Mouse (Mus musculus): ENCODE measurements at regions not wholly inside any gene's neighbourhood (a gene's known extent, or its start where the extent isn't known, plus 50 kb on each side); places are given as distances from the start of the nearest gene placed in this dataset.
A peak's percentile ranks its signal among the peaks of the same experiment; 100 is the strongest.

DNA sequence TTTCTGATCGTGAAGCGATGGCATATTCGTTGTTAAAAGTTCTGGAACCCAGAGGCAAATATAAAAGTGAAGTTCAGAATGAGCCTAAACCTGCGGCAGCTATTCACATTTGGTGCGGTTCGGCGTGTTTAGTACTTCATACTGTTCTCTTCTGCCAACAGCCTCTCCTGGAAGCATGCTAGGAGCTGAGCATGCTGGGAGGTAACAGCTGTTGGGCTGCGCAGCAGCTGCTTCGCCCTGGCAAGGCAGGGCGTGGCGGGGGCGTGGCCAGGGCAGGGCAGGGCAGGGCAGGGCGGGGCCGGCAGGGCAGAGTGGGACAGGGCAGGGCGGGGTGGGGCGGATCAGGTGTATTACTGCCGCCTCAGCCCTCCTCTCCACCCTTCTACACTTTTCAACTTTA, 107.2 kb upstream of the Mdm1 start:
- ATAC-seq (ENCODE audit: low FRiP score, low read depth) (no peak), DNase-seq (ENCODE audit: low spot score) (no peak)
- Histone ChIP-seq H3K27ac (replicated peaks; ENCODE audit: low read depth, low read length) (no peak overlapping the region), H3K36me3 (ENCODE audit: control insufficient read depth, insufficient read depth, low read length) (no peaks in the 10 kb centered on the region), H3K4me3 (replicated peaks; ENCODE audit: low read length) (no peak overlapping the region), H3K4me2 (replicated peaks; ENCODE audit: low read depth, low read length, severe bottlenecking) (no peak overlapping the region), H3K9ac (ENCODE audit: low read depth, low read length, severe bottlenecking) (no peak overlapping the region), H3K4me1 (ENCODE audit: control insufficient read depth, insufficient read depth, low read length) (no peaks in the 10 kb centered on the region), H3K27me3 (ENCODE audit: control insufficient read depth, insufficient read depth, low read length) (no peaks in the 10 kb centered on the region), H3K9me3 (ENCODE audit: control insufficient read depth, low read length) (no peaks in the 10 kb centered on the region)
- 72% methylated on average over 16 of the region's 17 CpGs for WGBS
- TF ChIP-seq POLR2A (IDR thresholded peaks at IDR 0.05; ENCODE audit: borderline replicate concordance, extremely low read depth, insufficient read depth, insufficient read length), result no peak

DNA sequence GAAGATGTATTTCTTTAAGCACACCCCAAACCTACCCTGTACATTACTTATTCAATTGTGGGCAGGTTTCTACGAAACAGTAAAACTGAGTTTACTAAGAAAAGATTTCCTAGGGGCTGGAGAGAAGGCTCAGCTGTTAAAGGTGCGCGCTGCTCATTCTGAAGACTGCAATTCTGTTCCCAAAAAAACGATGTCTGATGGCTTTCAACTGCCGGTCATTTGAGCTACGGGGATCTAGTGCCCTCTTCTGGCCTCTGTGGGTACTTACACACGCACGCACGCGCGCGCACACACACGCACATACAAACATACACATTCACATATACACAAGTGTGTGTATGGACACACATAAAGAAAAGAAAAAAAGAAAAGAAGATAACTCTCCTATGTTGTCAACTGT, 106.6 kb upstream of the Mdm1 start:
- no peak overlapping the region for H3K9ac ChIP-seq (ENCODE audit: low read depth, low read length, severe bottlenecking)
- no peak overlapping the region for H3K27ac ChIP-seq (replicated peaks; ENCODE audit: low read depth, low read length)
- H3K4me3 ChIP-seq (replicated peaks; ENCODE audit: low read length), result no peak overlapping the region
- TF ChIP-seq POLR2A (IDR thresholded peaks at IDR 0.05; ENCODE audit: borderline replicate concordance, extremely low read depth, insufficient read depth, insufficient read length), result no peak
- H3K4me1 ChIP-seq (ENCODE audit: control insufficient read depth, insufficient read depth, low read length), result no peaks in the 10 kb centered on the region
- DNase-seq (ENCODE audit: low spot score) (no peak), ATAC-seq (ENCODE audit: low FRiP score, low read depth) (no peak)
- no peaks in the 10 kb centered on the region for H3K9me3 ChIP-seq (ENCODE audit: control insufficient read depth, low read length)
- H3K36me3 ChIP-seq (ENCODE audit: control insufficient read depth, insufficient read depth, low read length), result no peaks in the 10 kb centered on the region
- no peak overlapping the region for H3K4me2 ChIP-seq (replicated peaks; ENCODE audit: low read depth, low read length, severe bottlenecking)
- WGBS, result 87% methylated on average over 13 of the region's 13 CpGs
- H3K27me3 ChIP-seq (ENCODE audit: control insufficient read depth, insufficient read depth, low read length), result no peaks in the 10 kb centered on the region

DNA sequence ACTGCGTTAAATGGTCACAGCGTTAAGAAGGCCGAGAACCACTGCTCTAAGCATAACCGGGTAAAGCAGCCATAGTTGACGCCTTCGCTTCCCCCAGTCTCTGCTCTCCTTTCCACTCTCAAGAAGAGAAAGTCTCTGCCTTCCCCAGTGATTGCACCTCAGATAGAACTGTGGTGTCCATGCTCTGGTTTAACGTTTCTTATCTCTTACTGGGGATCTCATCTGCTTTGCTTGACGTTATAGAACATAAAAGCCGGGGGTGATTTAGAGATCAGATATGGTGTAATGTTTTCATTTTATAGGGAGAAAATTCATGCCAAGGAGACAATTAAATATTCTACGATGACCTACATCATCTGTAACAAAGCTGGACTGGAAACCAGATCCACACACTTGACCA, 103.1 kb upstream of the Mdm1 start:
- Histone ChIP-seq H3K27me3 (ENCODE audit: control insufficient read depth, insufficient read depth, low read length) (no peaks in the 10 kb centered on the region), H3K9ac (ENCODE audit: low read depth, low read length, severe bottlenecking) (no peak overlapping the region), H3K4me3 (replicated peaks; ENCODE audit: low read length) (no peak overlapping the region), H3K27ac (replicated peaks; ENCODE audit: low read depth, low read length) (no peak overlapping the region), H3K4me1 (ENCODE audit: control insufficient read depth, insufficient read depth, low read length) (no peaks in the 10 kb centered on the region), H3K9me3 (ENCODE audit: control insufficient read depth, low read length) (no peaks in the 10 kb centered on the region), H3K4me2 (replicated peaks; ENCODE audit: low read depth, low read length, severe bottlenecking) (no peak overlapping the region), H3K36me3 (ENCODE audit: control insufficient read depth, insufficient read depth, low read length) (no peaks in the 10 kb centered on the region)
- DNase-seq (ENCODE audit: low spot score), result no peak
- ATAC-seq (ENCODE audit: low FRiP score, low read depth), result no peak
- TF ChIP-seq POLR2A (IDR thresholded peaks at IDR 0.05; ENCODE audit: borderline replicate concordance, extremely low read depth, insufficient read depth, insufficient read length), result no peak
- 92% methylated on average over 10 of the region's 10 CpGs for WGBS

DNA sequence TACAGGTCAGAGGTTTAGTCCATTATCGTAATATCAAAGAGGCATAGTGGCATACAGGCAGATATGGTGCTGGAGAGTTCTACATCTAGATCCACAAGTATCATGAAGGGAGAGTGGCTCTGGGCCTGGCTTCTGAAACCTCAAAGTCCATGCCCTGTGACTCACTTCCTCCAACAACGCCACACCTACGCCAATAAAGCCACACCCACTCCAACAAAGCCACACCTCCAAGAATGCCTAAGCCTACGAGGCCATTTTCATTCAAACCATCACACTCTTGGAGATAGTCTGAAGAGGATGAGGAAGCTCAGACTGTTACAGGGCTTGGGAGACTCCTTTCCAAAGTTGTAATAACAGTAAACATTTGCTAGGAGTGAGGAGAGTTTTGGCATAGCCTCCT, 102.6 kb upstream of the Mdm1 start:
- WGBS, result 84% methylated on average over 4 of the region's 4 CpGs
- no peaks in the 10 kb centered on the region for H3K9me3 ChIP-seq (ENCODE audit: control insufficient read depth, low read length)
- H3K36me3 ChIP-seq (ENCODE audit: control insufficient read depth, insufficient read depth, low read length), result no peaks in the 10 kb centered on the region
- no peak overlapping the region for H3K27ac ChIP-seq (replicated peaks; ENCODE audit: low read depth, low read length)
- H3K4me2 ChIP-seq (replicated peaks; ENCODE audit: low read depth, low read length, severe bottlenecking), result no peak overlapping the region
- TF ChIP-seq POLR2A (IDR thresholded peaks at IDR 0.05; ENCODE audit: borderline replicate concordance, extremely low read depth, insufficient read depth, insufficient read length), result no peak
- H3K4me3 ChIP-seq (replicated peaks; ENCODE audit: low read length), result no peak overlapping the region
- H3K4me1 ChIP-seq (ENCODE audit: control insufficient read depth, insufficient read depth, low read length), result no peaks in the 10 kb centered on the region
- H3K27me3 ChIP-seq (ENCODE audit: control insufficient read depth, insufficient read depth, low read length), result no peaks in the 10 kb centered on the region
- no peak overlapping the region for H3K9ac ChIP-seq (ENCODE audit: low read depth, low read length, severe bottlenecking)
- ATAC-seq (ENCODE audit: low FRiP score, low read depth) (no peak), DNase-seq (ENCODE audit: low spot score) (no peak)

DNA sequence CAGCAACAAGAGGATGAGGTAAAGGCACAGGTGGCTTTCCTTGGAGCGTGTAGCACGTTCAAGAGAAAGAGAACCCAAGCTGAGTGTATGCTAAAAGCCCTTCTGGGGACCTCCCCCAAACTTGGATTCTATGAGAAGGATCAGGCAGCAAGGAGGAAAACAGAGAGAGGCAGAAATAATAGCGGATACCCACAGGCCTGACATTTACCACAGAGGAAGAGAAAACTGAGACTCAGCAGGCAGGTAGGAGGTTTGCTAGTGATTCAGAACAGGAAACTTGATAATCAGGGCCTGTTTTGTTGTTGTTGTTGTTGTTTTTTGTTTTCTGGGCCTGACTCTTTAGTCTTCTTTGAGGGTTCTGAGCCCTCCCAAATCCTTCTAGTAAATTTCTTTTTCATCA, 100.5 kb upstream of the Mdm1 start:
- Histone ChIP-seq H3K4me2 (replicated peaks; ENCODE audit: low read depth, low read length, severe bottlenecking) (no peak overlapping the region), H3K9ac (ENCODE audit: low read depth, low read length, severe bottlenecking) (no peak overlapping the region), H3K27me3 (ENCODE audit: control insufficient read depth, insufficient read depth, low read length) (no peaks in the 10 kb centered on the region), H3K9me3 (ENCODE audit: control insufficient read depth, low read length) (no peaks in the 10 kb centered on the region), H3K4me3 (replicated peaks; ENCODE audit: low read length) (no peak overlapping the region), H3K27ac (replicated peaks; ENCODE audit: low read depth, low read length) (no peak overlapping the region), H3K36me3 (ENCODE audit: control insufficient read depth, insufficient read depth, low read length) (no peaks in the 10 kb centered on the region), H3K4me1 (ENCODE audit: control insufficient read depth, insufficient read depth, low read length) (no peaks in the 10 kb centered on the region)
- no peak for TF ChIP-seq POLR2A (IDR thresholded peaks at IDR 0.05; ENCODE audit: borderline replicate concordance, extremely low read depth, insufficient read depth, insufficient read length)
- no peak for DNase-seq (ENCODE audit: low spot score)
- WGBS, result 89% methylated on average over 3 of the region's 3 CpGs
- no peak for ATAC-seq (ENCODE audit: low FRiP score, low read depth)

DNA sequence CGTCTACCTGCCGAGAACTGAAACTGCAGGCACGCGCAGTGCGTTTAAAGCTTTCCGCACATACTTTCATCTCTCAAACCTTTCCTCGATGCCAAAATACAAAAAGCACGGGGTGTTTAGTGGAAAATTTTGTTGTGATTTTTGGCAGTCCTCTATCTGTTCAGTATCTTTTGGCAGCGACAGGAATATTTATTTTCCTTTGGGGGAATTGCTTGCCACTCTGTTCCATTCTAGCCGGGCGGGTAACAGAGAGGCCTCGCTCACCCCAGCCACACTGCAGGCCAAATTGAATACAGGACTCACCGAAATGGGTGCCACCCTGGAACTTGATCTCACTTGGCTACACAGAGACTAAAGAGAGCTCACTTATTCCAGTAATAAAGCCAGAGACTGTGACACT, 97.8 kb upstream of the Mdm1 start:
- ATAC-seq (ENCODE audit: low FRiP score, low read depth), result no peak
- H3K4me3 ChIP-seq (replicated peaks; ENCODE audit: low read length), result no peak overlapping the region
- no peak overlapping the region for H3K9ac ChIP-seq (ENCODE audit: low read depth, low read length, severe bottlenecking)
- TF ChIP-seq POLR2A (IDR thresholded peaks at IDR 0.05; ENCODE audit: borderline replicate concordance, extremely low read depth, insufficient read depth, insufficient read length), result no peak
- H3K4me2 ChIP-seq (replicated peaks; ENCODE audit: low read depth, low read length, severe bottlenecking), result no peak overlapping the region
- H3K27ac ChIP-seq (replicated peaks; ENCODE audit: low read depth, low read length), result no peak overlapping the region
- H3K27me3 ChIP-seq (ENCODE audit: control insufficient read depth, insufficient read depth, low read length), result no peaks in the 10 kb centered on the region
- H3K4me1 ChIP-seq (ENCODE audit: control insufficient read depth, insufficient read depth, low read length), result no peaks in the 10 kb centered on the region
- H3K36me3 ChIP-seq (ENCODE audit: control insufficient read depth, insufficient read depth, low read length), result no peaks in the 10 kb centered on the region
- H3K9me3 ChIP-seq (ENCODE audit: control insufficient read depth, low read length), result no peaks in the 10 kb centered on the region
- DNase-seq (ENCODE audit: low spot score), result peak; percentile 47
- WGBS, result 51% methylated on average over 13 of the region's 13 CpGs

Measured in limb, embryonic 14.5 days (tissue).